Mouse (Mus musculus): ENCODE measurements around the gene Ndufs1. TPM values are rescaled to one million over a fixed set of nuclear protein-coding genes. Genes with fewer than 3 reads are reported as not detected.

The Ndufs1 gene
- total RNA-seq (2021), result 100 to 1,000 TPM; 272 to 350 TPM
- long read RNA-seq, experiment 1, transcript Ndufs1-203 (19 exons, 2,590 nt), result minor isoform, 83 of 400 reads
- long read RNA-seq, experiment 1, transcript Ndufs1-201 (19 exons, 2,661 nt), result major isoform, 175 of 400 reads
- long read RNA-seq, experiment 1, partial matches to known transcripts, result 14 of 400 reads
- long read RNA-seq, experiment 1, other reads (novel, unspliced or antisense), result 128 of 400 reads
- long read RNA-seq, experiment 2, transcript Ndufs1-203 (19 exons, 2,590 nt), result minor isoform, 252 of 1,030 reads
- long read RNA-seq, experiment 2, transcript Ndufs1-201 (19 exons, 2,661 nt), result major isoform, 416 of 1,030 reads
- long read RNA-seq, experiment 2, partial matches to known transcripts, result 29 of 1,030 reads
- long read RNA-seq, experiment 2, other reads (novel, unspliced or antisense), result 332 of 1,030 reads

DNA sequence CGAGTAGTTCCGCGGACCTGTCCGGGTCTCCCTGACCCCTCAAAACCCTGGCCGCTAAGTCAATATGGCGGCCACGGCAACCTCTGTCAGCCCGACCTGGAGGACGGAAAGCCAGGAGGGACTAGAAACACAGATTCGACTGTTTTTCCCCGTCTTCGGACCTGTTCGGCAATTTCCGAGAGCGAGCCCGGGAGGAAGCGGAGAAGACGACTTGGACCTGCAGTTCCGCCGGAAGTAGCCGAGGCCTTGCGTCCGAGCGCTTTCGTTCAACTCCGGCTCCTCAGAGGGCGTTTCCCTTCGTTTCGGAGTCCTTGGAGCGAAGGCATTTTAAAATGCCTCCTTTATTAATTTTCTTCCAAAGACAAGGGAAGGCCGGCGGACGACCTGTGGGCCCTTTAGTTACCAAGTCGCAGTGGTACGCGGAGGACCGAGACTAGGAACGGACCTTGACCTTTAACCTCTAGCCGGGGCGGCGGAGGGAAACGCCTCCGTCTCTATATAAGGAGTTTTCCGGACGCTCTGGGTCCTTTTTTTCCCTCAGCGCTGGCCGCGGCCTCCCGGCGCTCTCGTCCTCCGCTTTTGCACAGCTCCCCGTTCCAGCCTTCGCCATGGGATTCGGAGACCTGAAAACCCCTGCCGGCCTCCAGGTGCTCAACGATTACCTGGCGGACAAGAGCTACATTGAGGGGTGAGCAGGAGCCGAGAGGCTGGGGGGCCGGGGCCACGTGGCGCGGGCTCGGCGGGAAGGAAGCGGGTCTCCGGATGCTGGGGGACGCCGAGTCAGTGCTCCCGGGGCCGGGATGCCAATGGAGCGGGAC is at the start of gene Ndufs1, which contains the start of gene Eef1b2:
TSS of gene Ndufs1 (minus strand) at position 230 of the 818 bp plus-strand sequence.
TSS of gene Eef1b2 (plus strand) at position 222 of the 818 bp plus-strand sequence.
- DNase-seq (ENCODE audit: low spot score in 2 of 2), result peak; percentile 93 to 95

GRCm38 (mm10) chr1:63225890-63226289 is 49.3 kb upstream of the Ndufs1 start:
- DNase-seq (ENCODE audit: low spot score in 2 of 2), result no peak

GRCm38 (mm10) chr1:63225009-63225408 is 48.4 kb upstream of the Ndufs1 start:
- DNase-seq (ENCODE audit: low spot score in 2 of 2), result no peak

DNA sequence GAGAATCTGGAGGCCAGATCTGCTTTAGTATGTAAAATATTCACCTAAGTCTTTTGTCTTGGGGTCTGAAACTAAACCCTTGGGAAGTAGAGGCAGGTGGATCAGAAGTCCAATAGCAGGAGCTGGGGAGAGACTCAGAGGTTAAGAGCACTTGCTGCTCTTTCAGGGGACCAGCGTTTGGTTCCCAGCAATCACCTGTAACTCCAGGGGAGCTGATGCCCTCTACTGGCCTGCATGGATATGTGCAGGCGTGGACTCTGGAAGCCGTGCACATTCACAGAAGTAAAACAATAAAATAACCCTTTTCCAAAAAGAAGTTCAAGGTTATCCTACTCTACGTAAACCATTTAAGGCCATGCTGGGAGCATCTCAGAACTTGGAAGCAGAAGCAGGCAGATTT is 42.6 kb upstream of the Ndufs1 start:
- no peak for DNase-seq (ENCODE audit: low spot score in 2 of 2)

- no peak for DNase-seq (ENCODE audit: low spot score in 2 of 2)
These were observed 38.0 kb upstream of the Ndufs1 start for GRCm38 (mm10) chr1:63214631-63215030.

GRCm38 (mm10) chr1:63214271-63214558 is 37.6 kb upstream of the Ndufs1 start, which contains the start of gene Gpr1:
Gpr1 (minus strand) TSS chr1:63214543.
- DNase-seq (ENCODE audit: low spot score in 2 of 2), result no peak

- no peak for DNase-seq (ENCODE audit: low spot score in 2 of 2)
These were observed 37.0 kb upstream of the Ndufs1 start for GRCm38 (mm10) chr1:63213478-63214270.

- DNase-seq (ENCODE audit: low spot score in 2 of 2), result no peak
These were observed 33.4 kb upstream of the Ndufs1 start for GRCm38 (mm10) chr1:63209861-63210529.

- no peak for DNase-seq (ENCODE audit: low spot score in 2 of 2)
These were observed 31.0 kb upstream of the Ndufs1 start for GRCm38 (mm10) chr1:63207607-63208006.

DNA sequence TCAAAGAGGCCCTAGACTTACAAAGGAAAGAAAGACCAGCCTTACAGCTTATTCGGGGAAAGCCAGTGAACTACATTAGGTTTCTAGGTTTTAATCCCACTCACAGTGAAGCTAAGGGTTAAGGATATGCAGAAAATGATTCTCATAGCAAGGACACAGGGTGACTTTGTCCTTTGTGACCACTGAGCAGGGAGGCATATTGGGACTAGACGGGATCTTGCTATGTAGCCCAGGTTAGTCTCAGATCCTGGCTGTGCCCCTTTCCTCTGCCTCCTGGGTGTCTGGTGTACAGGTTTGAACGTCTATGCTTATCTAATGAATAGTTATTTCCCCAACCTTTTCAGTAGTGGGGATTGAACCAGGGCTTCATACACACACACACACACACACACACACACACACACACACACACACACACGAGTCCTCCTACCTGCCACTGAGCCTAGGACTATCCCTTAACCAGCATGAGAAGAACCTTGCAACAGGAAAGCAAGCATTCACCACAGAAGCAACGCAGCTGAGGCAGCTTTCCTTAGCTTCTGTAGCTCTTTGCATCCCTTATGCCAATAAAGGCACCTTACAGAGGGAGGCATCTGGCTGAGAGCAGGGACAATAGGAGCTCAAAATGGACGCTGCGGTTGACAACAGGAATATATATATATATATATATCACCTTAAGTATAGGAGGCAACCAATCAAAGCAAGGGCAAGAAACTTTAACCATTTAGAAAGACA is 28.2 kb upstream of the Ndufs1 start:
- DNase-seq (ENCODE audit: low spot score in 2 of 2), result no peak

GRCm38 (mm10) chr1:63203950-63204659 is 27.5 kb upstream of the Ndufs1 start:
- DNase-seq (ENCODE audit: low spot score in 2 of 2), result no peak

- no peak for DNase-seq (ENCODE audit: low spot score in 2 of 2)
These were observed 26.8 kb upstream of the Ndufs1 start for GRCm38 (mm10) chr1:63203471-63203870.

DNA sequence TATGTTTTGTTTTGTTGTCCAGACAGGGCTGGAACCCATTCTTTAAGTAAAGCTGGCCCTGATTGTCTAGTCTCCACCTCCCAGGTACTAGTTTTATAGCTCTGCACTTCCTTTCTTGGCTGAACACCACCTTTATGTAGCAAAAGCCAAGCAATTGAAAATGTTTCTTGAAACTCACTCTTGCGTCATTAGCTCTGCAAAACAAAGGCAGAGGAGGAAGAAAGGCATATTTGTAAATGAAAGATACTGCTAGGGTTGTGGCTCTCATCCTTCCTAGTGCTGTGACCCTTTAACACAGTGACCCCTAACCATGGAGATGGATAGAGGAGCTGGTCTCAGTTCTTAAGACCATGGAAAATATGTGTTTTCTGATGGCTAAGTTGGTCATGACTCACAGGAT is 25.0 kb upstream of the Ndufs1 start:
- DNase-seq (ENCODE audit: low spot score in 2 of 2), result no peak

DNA sequence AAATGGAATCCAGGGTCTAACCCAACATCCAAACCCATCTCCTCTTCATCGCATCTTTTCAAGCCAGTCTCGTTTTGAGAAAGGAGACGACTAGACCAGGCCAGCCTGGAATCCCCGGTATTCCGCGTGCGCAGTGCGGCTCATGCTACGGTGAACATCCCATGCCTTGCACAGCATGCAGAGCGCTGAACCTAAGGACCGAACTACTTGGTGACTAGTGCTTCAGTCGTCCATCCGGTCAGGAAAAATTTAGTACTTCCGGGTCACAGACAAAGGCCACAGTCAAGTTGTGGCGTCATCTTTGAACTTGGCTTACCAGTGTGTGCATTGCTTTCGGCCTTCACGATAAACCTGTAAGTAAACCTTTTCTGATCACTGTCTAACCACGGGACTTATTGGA is 23.7 kb upstream of the Ndufs1 start:
- DNase-seq (ENCODE audit: low spot score in 2 of 2), result no peak

DNA sequence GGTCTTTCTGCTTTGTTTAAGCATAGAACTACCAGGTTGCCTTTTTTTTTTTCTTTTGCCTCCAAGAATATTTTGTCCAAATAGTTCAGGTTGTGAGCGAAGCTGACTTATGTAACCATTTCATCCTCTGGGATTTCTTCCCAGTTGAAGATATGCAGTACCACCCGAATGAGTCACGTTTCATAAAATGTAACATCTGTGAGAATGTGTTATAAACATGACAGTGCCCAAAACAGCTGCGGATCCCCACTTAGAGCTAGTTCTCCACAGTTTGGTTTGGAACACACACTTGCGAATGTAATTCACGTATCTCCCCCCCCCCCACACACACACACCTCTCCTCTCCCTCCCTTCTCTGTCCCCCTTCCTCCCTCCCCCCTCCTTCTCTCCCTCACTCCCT is 22.8 kb upstream of the Ndufs1 start:
- no peak for DNase-seq (ENCODE audit: low spot score in 2 of 2)

- no peak for DNase-seq (ENCODE audit: low spot score in 2 of 2)
These were observed 19.3 kb upstream of the Ndufs1 start for GRCm38 (mm10) chr1:63195848-63196512.

- DNase-seq (ENCODE audit: low spot score in 2 of 2), result no peak
These were observed 15.9 kb upstream of the Ndufs1 start for GRCm38 (mm10) chr1:63192306-63193065.

DNA sequence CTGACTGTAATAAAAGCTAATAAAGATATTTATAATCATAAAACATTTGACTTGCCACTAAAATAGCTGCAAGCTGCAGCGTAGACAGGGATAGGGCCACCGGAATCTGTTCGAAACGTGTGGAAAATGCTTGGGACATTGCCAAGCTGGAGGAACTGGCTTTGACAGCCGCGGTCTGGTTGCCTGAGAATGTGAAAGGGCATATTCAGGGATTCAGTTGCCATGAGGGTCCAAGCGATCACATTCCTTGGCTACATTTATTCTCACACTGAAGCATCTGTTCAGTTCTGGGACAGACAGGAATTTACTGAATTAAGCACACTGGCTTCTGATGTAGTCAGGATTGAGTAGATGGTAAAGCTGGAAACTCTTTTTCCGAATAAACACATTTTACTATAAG is 14.2 kb upstream of the Ndufs1 start:
- no peak for DNase-seq (ENCODE audit: low spot score in 2 of 2)

All from adrenal gland, adult 18-20 months (tissue).